In the genomic region with DNA sequence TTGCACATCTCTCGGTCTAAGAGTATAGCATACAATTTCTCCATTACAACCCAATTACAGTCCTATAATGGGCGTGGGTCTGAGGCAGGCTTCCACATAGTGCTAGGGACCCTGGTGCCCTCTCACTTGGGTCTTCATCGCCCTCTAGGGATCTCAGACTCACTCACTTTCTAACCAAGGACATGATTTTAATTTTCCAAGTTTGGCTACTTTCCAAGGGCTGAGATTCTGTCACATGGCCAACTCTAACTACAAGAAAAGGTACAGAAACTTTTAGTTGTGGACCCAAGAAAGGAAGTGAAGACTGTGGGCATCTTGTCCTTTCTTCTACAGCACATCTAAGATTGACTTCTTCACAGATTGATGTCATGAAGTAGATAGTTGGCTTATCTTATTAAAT, we compare ENCODE assay signal across 21 mouse cellular contexts.
"Had no signal": no experiment of that assay in that cellular context is flagged by ENCODE, and none has a peak within 500 bp of the region (broad histone marks: within the 10 kb centered on the region; RNA-seq: fewer than 3 reads in every experiment).

No protein-coding gene starts in this region.

- H3K4me3 ChIP-seq: kidney, embryonic 15.5 days; left cerebral cortex, adult 2 months; liver, embryonic 13.5 days; midbrain, embryonic 12.5 days; midbrain, embryonic 15.5 days; neural tube, embryonic 12.5 days; neural tube, embryonic 15.5 days had no signal

- H3K4me2 ChIP-seq: kidney, embryonic 15.5 days; liver, embryonic 13.5 days; midbrain, embryonic 12.5 days; midbrain, embryonic 15.5 days; neural tube, embryonic 12.5 days; neural tube, embryonic 15.5 days had no signal

- H3K27me3 ChIP-seq: kidney, embryonic 15.5 days; midbrain, embryonic 12.5 days; midbrain, embryonic 15.5 days; neural tube, embryonic 12.5 days; neural tube, embryonic 15.5 days had no signal

- H3K9me3 ChIP-seq: kidney, embryonic 15.5 days; liver, embryonic 13.5 days; midbrain, embryonic 12.5 days; midbrain, embryonic 15.5 days; neural tube, embryonic 12.5 days; neural tube, embryonic 15.5 days had no signal

- H3K9ac ChIP-seq: kidney, embryonic 15.5 days; liver, embryonic 13.5 days; midbrain, embryonic 12.5 days; midbrain, embryonic 15.5 days; neural tube, embryonic 12.5 days; neural tube, embryonic 15.5 days had no signal

- ATAC-seq: midbrain, embryonic 15.5 days had no signal

- H3K27ac ChIP-seq: kidney, embryonic 15.5 days; left cerebral cortex, adult 2 months; liver, embryonic 13.5 days; macrophage; midbrain, embryonic 12.5 days; midbrain, embryonic 15.5 days; neural tube, embryonic 12.5 days; neural tube, embryonic 15.5 days; stomach, postnatal 0 days had no signal

- DNase-seq: kidney, adult 11 months; kidney, postnatal 14 days; kidney, postnatal 4 days; layer of hippocampus, postnatal 36 days; liver, embryonic 13.5 days; lung, adult 2 months; lung, postnatal 10 days; right cerebral cortex, adult 18-20 months; right cerebral cortex, postnatal 14 days; right cerebral cortex, postnatal 4 days; thymus, adult 2 months; thymus, postnatal 14 days; thymus, postnatal 4 days had no signal

- H3K36me3 ChIP-seq: kidney, embryonic 15.5 days; liver, embryonic 13.5 days; midbrain, embryonic 12.5 days; midbrain, embryonic 15.5 days; neural tube, embryonic 12.5 days; neural tube, embryonic 15.5 days had no signal

- H3K4me1 ChIP-seq: liver, embryonic 13.5 days had no signal
